Mouse (Mus musculus) embryonic facial prominence, embryonic 10.5 days (tissue): ENCODE results near the gene Arhgef26. TPM values are rescaled to one million over a fixed set of nuclear protein-coding genes. Genes with fewer than 3 reads are reported as not detected.

Experiments used
- DNase-seq: peaks from one replicate; pipeline ENCODE4 v3.0.0-alpha.2; 2017; ENCODE audit warnings: low spot score
- H3K27ac ChIP-seq: fragments of 300-500 bp; sonication (generic); replicated peaks from 2 replicates; pipeline ENCODE4 v1.5.1; 2016; ENCODE audit warnings: mild to moderate bottlenecking
- H3K27me3 ChIP-seq: fragments of 300-500 bp; sonication (generic); replicated peaks from 2 replicates; pipeline ENCODE4 v1.6.1; 2016; ENCODE audit warnings: low read depth, mild to moderate bottlenecking; ENCODE audit not compliant: poor library complexity, severe bottlenecking
- H3K36me3 ChIP-seq: fragments of 300-500 bp; sonication (generic); replicated peaks from 2 replicates; pipeline ENCODE4 v1.6.1; 2016; ENCODE audit warnings: mild to moderate bottlenecking, moderate library complexity
- H3K4me1 ChIP-seq: fragments of 300-500 bp; sonication (generic); 2 replicates; pipeline ENCODE4 v1.6.1; 2016
- H3K4me3 ChIP-seq: fragments of 300-500 bp; sonication (generic); 2 replicates; pipeline ENCODE4 v1.5.1; 2016; ENCODE audit warnings: mild to moderate bottlenecking, moderate library complexity
- H3K9me3 ChIP-seq: fragments of 300-500 bp; sonication (generic); 2 replicates; pipeline ENCODE4 v1.6.1; 2016; ENCODE audit warnings: mild to moderate bottlenecking
- WGBS: fragments of 180-500 bp; shearing (Covaris S2); methylation state at CpG from one replicate; pipeline ENCODE4 v1.1.7; 2016; 5-methylcytosine and 5-hydroxymethylcytosine counted together
- polyA plus RNA-seq: library from polyadenylated mRNA; unstranded; fragments of >200 nt; fragmentation: Nextera tagmentation; extraction: Ambion mirVana; gene quantifications from 2 replicates; pipeline ENCODE4 v1.2.1, GENCODE M21; 2016

Arhgef26 gene
- polyA plus RNA-seq, 1 experiment from 2014 or later: 6.9 TPM

- no peak overlapping the region for H3K4me3 ChIP-seq
- H3K4me1 ChIP-seq: no peaks in the 10 kb centered on the region
- 88% methylated on average over 11 of the region's 11 CpGs for WGBS
- H3K9me3 ChIP-seq: no peaks in the 10 kb centered on the region
- no peak for DNase-seq
- H3K27me3 ChIP-seq: no peaks in the 10 kb centered on the region
- H3K36me3 ChIP-seq: peaks cover 7% of the 10 kb centered on the region
- H3K27ac ChIP-seq: no peak overlapping the region
Observed at GRCm38 (mm10) chr3:62349218-62349897, 11.2 kb downstream of the Arhgef26 start.

GRCm38 (mm10) chr3:62352071-62352470 is 13.9 kb downstream of the Arhgef26 start:
- no peak overlapping the region for H3K4me3 ChIP-seq
- no peaks in the 10 kb centered on the region for H3K4me1 ChIP-seq
- no peaks in the 10 kb centered on the region for H3K27me3 ChIP-seq
- no peak for DNase-seq
- H3K27ac ChIP-seq: no peak overlapping the region
- peaks cover 3% of the 10 kb centered on the region for H3K36me3 ChIP-seq
- 78% methylated on average over 4 of the region's 4 CpGs for WGBS
- no peaks in the 10 kb centered on the region for H3K9me3 ChIP-seq

- no peaks in the 10 kb centered on the region for H3K4me1 ChIP-seq
- H3K9me3 ChIP-seq: no peaks in the 10 kb centered on the region
- no peaks in the 10 kb centered on the region for H3K27me3 ChIP-seq
- H3K36me3 ChIP-seq: peaks cover 3% of the 10 kb centered on the region; the same call in 1 of the 2 replicates
- 92% methylated on average over 4 of the region's 4 CpGs for WGBS
- H3K4me3 ChIP-seq: no peak overlapping the region
- H3K27ac ChIP-seq: no peak overlapping the region
- DNase-seq: no peak
Observed at GRCm38 (mm10) chr3:62352876-62353275, 14.7 kb downstream of the Arhgef26 start.

- WGBS: 82% methylated on average over 5 of the region's 5 CpGs
- Histone ChIP-seq H3K27ac (no peak overlapping the region), H3K9me3 (no peaks in the 10 kb centered on the region)
Observed at GRCm38 (mm10) chr3:62367882-62368281, 29.7 kb downstream of the Arhgef26 start.

GRCm38 (mm10) chr3:62372841-62373240 is 34.7 kb downstream of the Arhgef26 start:
- H3K4me1 ChIP-seq: no peaks in the 10 kb centered on the region
- no peak overlapping the region for H3K4me3 ChIP-seq
- H3K27ac ChIP-seq: no peak overlapping the region
- no peak for DNase-seq
- no peaks in the 10 kb centered on the region for H3K36me3 ChIP-seq
- H3K27me3 ChIP-seq: no peaks in the 10 kb centered on the region
- no peaks in the 10 kb centered on the region for H3K9me3 ChIP-seq
- 87% methylated on average over 2 of the region's 2 CpGs for WGBS

More at GRCm38 (mm10) chr3:62367882-62368281, 29.7 kb downstream of the Arhgef26 start:
- Histone ChIP-seq H3K4me1 (no peaks in the 10 kb centered on the region), H3K36me3 (no peaks in the 10 kb centered on the region), H3K4me3 (no peak overlapping the region), H3K27me3 (no peaks in the 10 kb centered on the region)
- no peak for DNase-seq

GRCm38 (mm10) chr3:62374346-62374745 is 36.2 kb downstream of the Arhgef26 start:
- Histone ChIP-seq H3K4me3 (no peak overlapping the region), H3K4me1 (no peaks in the 10 kb centered on the region), H3K27me3 (no peaks in the 10 kb centered on the region), H3K36me3 (no peaks in the 10 kb centered on the region), H3K27ac (no peak overlapping the region), H3K9me3 (no peaks in the 10 kb centered on the region)
- no peak for DNase-seq
- WGBS: 88% methylated on average over 4 of the region's 4 CpGs

- H3K27me3 ChIP-seq: no peaks in the 10 kb centered on the region
Observed at GRCm38 (mm10) chr3:62374831-62375230, 36.7 kb downstream of the Arhgef26 start.

GRCm38 (mm10) chr3:62376719-62377118 is 38.6 kb downstream of the Arhgef26 start:
- Histone ChIP-seq H3K4me3 (no peak overlapping the region), H3K4me1 (peaks cover 9% of the 10 kb centered on the region; the same call in 1 of the 2 replicates), H3K27me3 (no peaks in the 10 kb centered on the region), H3K9me3 (no peaks in the 10 kb centered on the region), H3K27ac (no peak overlapping the region), H3K36me3 (no peaks in the 10 kb centered on the region)
- 94% methylated on average over 2 of the region's 2 CpGs for WGBS
- DNase-seq: no peak

More at GRCm38 (mm10) chr3:62374831-62375230, 36.7 kb downstream of the Arhgef26 start:
- Histone ChIP-seq H3K4me3 (no peak overlapping the region), H3K36me3 (no peaks in the 10 kb centered on the region), H3K9me3 (no peaks in the 10 kb centered on the region), H3K27ac (no peak overlapping the region), H3K4me1 (peaks cover 2% of the 10 kb centered on the region; the same call in 1 of the 2 replicates)
- 85% methylated on average over 6 of the region's 6 CpGs for WGBS
- no peak for DNase-seq

- no peak for DNase-seq
- Histone ChIP-seq H3K4me1 (peaks cover 9% of the 10 kb centered on the region; the same call in 1 of the 2 replicates), H3K27ac (no peak overlapping the region), H3K4me3 (no peak overlapping the region), H3K9me3 (no peaks in the 10 kb centered on the region), H3K36me3 (no peaks in the 10 kb centered on the region), H3K27me3 (no peaks in the 10 kb centered on the region)
- WGBS: 37% methylated on average over 5 of the region's 5 CpGs
Observed at GRCm38 (mm10) chr3:62379946-62380345, 41.8 kb downstream of the Arhgef26 start.

- Histone ChIP-seq H3K36me3 (no peaks in the 10 kb centered on the region), H3K4me1 (peaks cover 9% of the 10 kb centered on the region; the same call in 1 of the 2 replicates), H3K27ac (no peak overlapping the region), H3K9me3 (no peaks in the 10 kb centered on the region), H3K4me3 (no peak overlapping the region), H3K27me3 (no peaks in the 10 kb centered on the region)
- WGBS: 38% methylated on average over 3 of the region's 3 CpGs
- no peak for DNase-seq
Observed at GRCm38 (mm10) chr3:62380420-62380819, 42.3 kb downstream of the Arhgef26 start.

GRCm38 (mm10) chr3:62382853-62383252 is 44.7 kb downstream of the Arhgef26 start:
- no peak for DNase-seq
- H3K9me3 ChIP-seq: no peaks in the 10 kb centered on the region
- H3K36me3 ChIP-seq: no peaks in the 10 kb centered on the region
- H3K4me3 ChIP-seq: no peak overlapping the region
- H3K27me3 ChIP-seq: no peaks in the 10 kb centered on the region
- no peak overlapping the region for H3K27ac ChIP-seq
- 86% methylated on average over 1 of the region's 1 CpGs for WGBS
- H3K4me1 ChIP-seq: peaks cover 9% of the 10 kb centered on the region; the same call in 1 of the 2 replicates

GRCm38 (mm10) chr3:62392636-62393035 is 54.5 kb downstream of the Arhgef26 start:
- H3K4me1 ChIP-seq: peaks cover 18% of the 10 kb centered on the region
- DNase-seq: no peak
- H3K4me3 ChIP-seq: no peak overlapping the region
- no peak overlapping the region for H3K27ac ChIP-seq
- H3K27me3 ChIP-seq: no peaks in the 10 kb centered on the region
- no peaks in the 10 kb centered on the region for H3K9me3 ChIP-seq
- H3K36me3 ChIP-seq: no peaks in the 10 kb centered on the region

GRCm38 (mm10) chr3:62394284-62394683 is 56.1 kb downstream of the Arhgef26 start:
- Histone ChIP-seq H3K27ac (no peak overlapping the region), H3K9me3 (no peaks in the 10 kb centered on the region)

More at GRCm38 (mm10) chr3:62394284-62394683, 56.1 kb downstream of the Arhgef26 start:
- H3K36me3 ChIP-seq: no peaks in the 10 kb centered on the region
- 17% methylated on average over 7 of the region's 7 CpGs for WGBS
- H3K27me3 ChIP-seq: no peaks in the 10 kb centered on the region
- peaks cover 18% of the 10 kb centered on the region for H3K4me1 ChIP-seq
- H3K4me3 ChIP-seq: no peak overlapping the region
- peak; percentile 50 for DNase-seq
